Mouse (Mus musculus): Measurements from ENCODE around the gene Adamts7.

The Adamts7 gene

DNA sequence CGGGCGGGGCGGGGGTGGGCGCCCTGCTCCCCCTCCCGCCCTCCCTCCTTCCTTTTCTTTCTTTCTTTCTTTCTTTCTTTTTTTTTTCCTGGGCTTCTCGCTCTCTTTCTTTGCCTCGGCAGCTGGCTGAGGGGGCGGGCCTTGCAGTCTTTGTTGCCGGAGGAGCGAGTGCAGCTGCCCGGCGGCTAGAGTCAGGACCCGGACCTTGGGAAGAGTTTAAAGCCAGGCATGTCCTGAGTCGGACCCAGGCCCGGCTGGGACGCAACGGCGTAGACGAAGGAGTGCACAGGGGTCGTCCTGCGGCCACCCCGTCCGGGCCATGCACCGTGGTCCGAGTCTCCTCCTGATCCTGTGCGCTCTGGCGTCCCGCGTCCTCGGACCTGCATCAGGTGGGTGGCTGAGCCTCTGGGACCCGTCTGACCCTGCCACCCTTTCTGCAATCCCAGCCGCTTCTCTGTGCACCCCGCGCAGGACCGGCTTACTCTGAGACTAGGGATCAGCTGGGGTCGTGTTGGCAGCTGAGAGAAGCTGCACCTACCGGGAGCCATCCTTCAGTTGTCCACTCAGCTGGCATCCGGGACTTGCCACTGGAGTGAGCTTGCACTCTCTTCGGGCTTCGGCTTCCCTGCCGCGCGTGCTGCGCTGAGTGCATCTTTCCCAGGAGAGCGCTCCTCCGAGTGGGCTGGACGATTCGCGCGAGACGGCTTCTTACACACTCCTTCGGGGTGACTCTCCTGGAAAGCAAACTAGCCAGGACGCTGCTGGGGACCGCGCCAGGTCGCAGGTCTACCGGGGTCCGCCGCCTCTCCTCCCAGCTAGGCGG is at the start of gene Adamts7:
Gene Adamts7 (plus strand): TSS at position 144 of the 823 bp plus-strand sequence.
- peak in 1 of 2 experiments; percentile 14 for DNase-seq (ENCODE audit: low spot score in 2 of 2)

DNA sequence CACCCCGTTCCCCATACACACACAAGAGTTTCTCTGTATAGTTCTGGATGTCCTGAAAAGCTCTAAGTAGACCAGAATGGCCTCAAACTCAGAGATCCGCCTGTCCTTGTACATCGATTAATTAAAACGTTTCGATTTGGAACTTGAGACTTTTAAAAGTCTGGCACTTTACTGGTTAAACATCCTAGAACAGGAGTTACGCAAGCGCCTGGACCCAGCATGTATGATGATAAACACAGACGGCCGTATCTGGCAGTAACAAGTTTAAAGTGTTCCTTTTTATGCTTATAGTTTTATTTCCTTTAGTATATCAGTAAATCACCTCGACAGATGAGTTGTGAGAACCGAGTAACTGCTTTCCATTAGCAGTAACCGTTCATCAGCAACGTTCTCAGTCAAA is 49.7 kb upstream of the Adamts7 start:
- no peak for DNase-seq (ENCODE audit: low spot score in 2 of 2)

DNA sequence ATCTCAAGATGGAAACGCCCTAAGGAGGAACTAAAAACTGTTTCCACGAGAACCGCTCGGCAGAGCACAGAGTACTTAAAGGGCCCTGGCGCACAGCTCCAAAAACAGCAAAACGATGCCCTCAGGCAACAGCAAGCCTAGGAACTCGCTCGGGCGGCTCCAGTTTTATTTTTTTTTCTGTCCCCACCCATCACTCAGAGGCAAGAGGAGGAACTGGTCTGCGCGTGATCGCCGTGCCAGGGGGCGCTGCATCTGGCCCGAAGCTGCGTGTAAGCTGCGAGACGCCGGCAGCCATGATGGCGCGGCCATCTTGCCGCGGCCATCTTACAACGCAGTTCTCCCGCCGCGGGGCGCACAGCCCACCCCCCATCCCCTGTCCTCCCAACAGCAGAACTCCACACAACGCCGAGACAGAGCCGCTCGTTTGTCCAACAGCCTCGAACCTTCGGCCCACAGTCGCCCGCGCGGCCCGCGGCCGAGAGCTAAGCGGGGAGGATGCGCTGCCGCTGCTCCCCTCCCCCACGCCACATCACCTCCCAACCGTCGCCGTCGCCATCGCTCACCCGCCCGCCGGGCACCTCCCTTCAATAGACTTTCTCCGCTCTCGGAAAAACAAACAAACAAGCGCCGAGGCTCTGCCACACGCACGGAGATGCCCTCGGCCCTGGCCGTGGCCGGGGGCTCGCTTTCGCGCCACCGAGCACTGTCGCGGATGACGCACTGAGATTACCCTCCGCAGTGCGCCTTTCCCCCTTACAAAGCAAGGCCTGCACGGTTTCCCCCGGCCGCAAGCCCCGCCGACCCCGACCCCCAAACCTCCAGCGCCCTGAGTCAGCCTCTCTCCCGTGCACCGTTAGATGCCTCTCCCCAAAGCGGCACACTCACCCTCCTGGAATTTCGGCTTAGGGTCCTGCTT is 49.0 kb upstream of the Adamts7 start:
- peak; percentile 87 to 94 for DNase-seq (ENCODE audit: low spot score in 2 of 2)

DNA sequence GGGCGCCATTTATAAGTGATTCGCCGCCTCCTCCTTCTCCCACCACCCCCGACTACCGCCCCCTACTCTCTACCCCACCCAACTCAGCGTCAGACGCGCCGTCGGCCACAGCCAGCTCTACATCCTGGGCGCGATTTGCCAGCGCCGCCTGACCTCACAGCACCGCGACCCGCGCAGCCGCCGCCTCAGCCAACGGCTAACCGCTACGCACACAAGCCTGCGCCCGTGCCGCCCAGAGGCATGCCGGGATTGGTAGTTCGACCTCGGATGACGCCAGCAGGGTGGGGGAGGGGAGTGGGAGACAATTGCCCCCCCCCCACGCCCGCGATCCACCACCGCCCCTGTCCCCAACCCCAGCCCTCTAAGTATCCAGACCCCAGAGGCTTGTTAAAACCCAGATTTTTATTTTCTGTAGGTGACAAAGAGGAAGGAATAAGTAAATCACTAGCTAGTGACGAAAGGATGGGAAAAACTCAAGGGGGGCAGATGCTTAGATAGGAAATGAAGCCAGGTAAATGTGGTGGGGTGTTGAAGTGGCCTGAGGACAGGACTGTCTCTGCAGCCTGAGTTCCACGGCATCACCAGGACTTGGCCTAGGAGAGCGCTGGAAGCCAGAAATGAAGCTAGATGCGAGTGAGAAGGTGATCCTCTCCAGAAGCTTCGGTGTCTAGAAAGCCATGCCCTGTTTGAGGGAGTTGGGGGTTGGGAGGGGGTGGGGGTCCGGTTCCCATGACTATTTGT is 48.1 kb upstream of the Adamts7 start, which contains the start of gene Morf4l1:
Gene Morf4l1 (minus strand): TSS at position 208 of the 741 bp plus-strand sequence.
- peak; percentile 92 to 95 for DNase-seq (ENCODE audit: low spot score in 2 of 2)

DNA sequence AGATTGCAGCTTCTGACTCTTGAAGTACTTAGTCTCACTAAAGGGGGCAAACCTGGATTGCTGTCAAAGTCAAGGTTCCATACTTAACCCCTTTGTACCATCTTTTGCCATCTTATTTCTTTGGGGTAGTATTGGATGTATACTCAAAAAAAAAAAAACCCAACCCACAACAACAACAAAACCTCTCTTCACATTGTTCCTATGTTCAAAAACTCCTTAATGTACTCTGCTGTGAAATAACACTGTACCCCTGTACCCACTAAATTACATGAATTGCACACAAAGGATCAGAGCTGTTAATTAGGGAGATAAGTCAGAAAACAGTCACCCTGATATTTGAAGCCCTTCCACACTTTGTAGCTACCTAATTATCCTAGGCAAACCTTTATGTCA is 47.6 kb upstream of the Adamts7 start:
- no peak for DNase-seq (ENCODE audit: low spot score in 2 of 2)

DNA sequence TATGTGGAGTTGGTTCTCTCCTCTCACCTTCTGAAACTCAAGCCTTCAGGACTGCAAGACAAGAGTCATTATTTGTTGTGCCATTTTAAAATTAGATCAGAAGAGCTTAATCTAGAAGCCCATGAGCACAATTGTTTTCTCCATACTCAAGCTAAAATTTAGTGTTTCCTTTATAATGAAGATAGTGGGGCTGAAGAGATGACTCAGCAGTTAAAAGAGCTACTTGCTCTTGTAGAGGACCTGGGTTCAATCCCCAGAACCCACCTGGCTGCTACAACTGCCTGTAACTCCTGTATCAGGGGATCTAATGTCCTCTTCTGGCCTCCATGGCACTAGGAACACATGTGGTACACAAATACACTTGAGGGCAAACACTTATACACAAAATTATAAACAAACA is 45.6 kb upstream of the Adamts7 start:
- no peak for DNase-seq (ENCODE audit: low spot score in 2 of 2)

DNA sequence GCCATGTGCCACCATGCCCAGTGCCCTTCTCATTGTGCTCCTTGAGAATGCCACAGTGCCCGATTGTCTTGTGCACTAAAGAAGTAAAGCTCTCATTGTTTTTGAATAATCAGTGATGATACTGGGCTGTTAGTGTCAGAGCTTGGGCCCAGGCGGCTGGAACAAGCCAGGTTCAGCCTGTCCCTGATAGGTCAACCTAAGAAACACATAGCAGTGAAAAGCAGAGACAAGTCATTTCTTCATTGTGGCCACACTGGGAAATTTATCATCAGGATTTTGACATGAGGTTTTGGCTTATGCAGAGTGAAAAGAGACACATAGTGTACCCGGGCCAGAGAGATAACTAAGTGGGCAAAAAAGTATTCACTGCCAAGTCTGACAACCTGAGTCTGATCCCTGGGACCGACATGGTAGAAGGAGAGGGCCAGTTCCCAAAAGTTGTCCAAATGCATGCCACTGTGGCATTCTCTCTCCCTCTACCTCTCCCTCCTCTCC is 40.6 kb upstream of the Adamts7 start:
- DNase-seq (ENCODE audit: low spot score in 2 of 2), result no peak

DNA sequence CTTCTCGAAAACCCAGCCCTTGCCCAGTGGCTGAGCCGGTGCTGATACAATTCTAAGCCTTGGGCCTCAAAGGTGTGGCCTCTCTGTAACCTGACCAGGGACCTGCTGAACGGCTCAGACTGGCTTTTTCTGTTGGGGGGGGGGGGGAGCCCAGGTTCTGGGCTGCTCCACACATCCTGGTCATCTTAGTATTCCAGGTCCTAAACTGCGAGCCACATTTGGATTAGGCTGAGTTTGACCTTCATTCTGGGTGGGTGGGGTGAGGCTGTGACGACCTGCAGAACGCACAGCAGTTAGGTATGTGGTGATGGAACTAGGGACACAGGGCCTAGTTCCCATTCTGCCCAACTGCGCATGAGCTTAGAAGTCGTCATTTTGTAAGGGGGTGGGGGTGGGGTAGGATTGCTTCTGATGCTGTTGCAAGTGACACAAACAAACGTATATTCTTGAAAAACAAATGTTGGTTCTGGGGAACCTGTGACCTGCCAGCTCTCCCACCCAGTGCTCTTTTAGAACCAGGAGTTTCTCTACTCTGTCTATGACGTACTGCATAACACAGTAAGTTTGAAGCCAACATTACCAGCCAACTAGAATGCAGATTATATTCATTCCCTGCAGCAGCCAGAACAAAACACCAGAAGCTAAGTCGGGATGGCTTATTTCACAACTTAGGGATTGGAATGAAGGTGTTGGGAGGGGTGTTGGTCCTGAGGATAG is 38.6 kb upstream of the Adamts7 start:
- no peak for DNase-seq (ENCODE audit: low spot score in 2 of 2)

DNA sequence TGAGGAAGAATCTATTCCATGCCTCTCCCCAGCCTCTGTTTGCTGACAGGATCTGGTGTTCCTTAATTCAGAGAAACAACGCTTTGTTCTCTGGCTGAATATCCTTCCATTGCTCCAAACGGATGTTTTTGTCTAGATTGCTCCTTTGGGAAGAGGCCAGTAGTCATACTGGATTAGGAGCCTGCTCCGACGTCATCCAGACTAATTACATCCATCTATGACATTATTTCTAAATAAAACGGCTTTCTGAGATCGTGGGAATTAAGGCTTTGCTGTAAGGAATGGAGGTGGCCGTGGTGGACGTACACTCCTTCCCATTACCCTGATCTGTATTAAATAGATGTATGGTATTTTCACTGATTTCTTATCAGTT is 38.0 kb upstream of the Adamts7 start:
- DNase-seq (ENCODE audit: low spot score in 2 of 2), result no peak

DNA sequence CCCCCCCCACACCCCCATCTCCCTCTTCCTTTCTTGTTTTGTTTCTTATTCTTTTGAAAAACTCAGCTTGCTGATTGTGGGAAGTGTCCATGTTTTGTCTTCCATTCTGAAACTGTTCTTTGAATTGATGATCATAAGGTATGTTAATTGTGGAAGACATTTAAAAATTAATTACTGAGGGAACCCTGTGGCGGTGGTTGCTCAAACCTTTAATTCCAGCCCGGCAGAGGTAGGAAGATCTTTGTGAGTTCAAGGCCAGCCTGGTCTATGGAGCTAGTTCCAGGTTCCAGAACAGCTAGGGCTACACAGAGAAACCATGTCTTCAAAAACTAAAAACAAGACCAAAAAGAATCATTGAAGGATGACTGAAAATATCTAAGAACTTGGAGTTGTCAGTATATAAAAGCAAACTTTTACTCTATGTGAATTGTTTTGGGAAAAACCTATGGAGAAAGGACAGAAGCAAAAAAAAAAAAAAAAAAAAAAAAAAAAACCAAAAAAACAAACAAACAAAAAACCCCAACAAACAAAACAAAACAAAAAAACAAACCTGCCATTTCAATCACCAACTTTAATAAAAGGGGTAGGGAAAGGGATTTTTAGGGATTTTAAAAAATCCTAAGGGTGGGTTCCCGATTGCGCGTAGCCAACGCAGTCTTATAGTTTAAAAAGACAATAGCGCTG is 37.3 kb upstream of the Adamts7 start:
- DNase-seq (ENCODE audit: low spot score in 2 of 2), result no peak

DNA sequence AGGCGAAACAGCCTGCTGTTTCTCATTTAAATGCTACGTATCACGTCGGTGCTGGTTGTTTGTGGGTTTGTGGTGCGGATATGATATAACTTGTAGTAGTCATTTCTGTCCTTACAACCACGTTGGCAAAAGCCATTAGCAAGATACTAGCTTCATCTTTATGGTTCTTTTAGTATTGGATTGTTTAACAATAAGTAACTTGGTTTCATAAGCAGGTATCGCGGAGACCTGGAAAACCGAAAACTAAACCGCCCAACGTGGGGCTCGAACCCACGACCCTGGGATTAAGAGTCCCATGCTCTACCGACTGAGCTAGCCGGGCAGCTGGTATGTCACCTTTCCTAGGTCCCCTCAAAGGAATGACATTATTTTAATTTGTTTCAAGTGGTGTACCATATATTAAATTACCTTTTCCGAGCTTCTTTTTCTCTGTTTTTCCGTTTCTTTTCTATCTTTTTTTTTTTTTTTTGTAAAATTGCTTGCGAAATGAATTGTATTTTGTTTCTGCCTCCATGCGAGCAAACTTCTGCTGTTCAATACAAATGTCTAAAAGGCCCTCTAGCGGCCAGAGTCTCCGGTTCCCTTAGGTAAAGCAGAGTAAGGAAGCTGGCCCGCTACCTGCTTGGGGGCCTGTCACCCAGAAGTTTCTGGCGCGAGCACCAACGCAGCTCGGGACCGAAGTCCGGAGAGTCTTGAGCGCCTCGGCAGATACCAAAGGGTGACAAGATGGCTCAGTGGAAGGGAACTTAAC is 36.4 kb upstream of the Adamts7 start:
- peak; percentile 79 to 82 for DNase-seq (ENCODE audit: low spot score in 2 of 2)

DNA sequence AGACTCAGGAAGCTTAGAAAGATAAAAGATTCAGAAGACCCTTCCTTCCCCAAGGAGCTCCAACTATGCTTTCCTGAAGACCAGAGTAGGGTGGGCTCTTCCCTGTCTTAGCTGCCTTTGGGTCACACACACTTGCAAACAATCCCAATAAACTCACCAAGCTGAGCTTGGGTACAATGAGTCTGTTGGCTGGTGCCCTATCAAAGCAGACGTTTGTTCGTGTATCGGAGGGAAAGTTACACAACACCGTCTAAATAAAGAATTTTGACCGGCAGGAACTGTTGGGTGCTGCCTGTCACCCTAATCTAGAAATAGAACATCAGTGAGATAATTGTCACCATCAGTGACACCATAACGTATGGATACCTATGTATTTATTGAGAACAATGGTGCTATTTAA is 35.7 kb upstream of the Adamts7 start:
- no peak for DNase-seq (ENCODE audit: low spot score in 2 of 2)

DNA sequence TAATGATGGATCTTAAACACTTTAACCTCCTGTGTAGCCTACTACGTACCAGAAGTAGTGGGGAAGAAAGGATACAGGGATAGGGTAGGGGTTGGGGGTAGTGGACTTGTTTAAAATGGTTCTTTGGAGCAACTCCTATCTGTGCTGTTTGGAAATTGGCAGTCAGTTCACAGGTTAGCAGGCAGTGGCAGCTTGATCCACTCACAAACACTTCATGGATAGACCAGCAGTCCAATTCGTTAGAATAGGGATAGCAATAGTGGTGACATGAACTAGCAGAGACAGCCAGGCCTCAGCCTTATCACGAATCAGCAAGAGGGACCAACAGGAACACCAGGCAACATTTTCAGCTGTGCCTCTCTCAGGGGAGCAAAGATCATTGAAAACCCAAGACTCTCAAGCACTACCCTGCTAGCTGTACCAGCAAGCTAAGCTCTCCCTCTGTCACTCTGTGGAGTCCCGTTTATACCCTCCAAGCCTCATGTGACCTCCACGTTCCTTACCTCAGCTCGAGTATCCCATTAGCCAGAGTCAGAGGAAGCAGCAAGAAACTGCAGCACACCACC is 34.1 kb upstream of the Adamts7 start:
- DNase-seq (ENCODE audit: low spot score in 2 of 2), result no peak

DNA sequence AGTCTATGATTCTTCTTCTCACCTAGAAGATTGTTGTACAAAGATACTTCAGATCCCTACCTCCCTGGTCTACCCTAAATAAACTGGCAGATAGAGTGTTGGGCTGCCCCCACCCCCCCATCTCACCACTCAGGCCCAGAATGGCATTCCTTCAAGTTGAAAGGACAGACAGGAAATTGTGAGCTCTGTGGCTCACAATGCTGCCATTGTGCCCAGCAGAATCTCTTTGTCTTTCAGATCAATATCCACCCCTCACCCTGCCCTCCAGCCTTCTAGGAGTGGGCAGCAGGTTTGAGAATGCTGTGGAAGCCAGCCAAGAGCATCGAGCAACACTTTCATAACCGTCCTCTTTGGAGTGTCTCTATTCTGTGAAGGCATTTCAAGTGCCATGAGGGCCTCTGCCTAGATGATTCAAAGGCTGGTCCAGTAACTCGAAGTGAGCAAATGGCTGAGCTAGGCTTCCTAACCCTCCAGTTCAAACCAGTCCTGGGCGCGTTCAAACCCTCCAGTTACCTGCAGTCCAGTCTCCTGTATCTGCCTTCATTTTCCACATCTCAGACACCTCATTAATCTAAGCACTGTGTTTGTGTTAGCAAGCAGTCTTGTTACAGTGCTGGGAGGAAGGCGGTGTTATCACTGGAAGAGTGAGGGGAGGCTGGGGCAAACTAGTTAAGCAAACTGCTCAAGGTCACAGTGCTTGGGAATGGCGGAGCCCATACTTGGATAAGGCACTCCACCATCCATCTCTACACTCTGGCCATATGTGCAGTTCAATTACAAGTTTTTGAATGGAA is 29.1 kb upstream of the Adamts7 start:
- no peak for DNase-seq (ENCODE audit: low spot score in 2 of 2)

DNA sequence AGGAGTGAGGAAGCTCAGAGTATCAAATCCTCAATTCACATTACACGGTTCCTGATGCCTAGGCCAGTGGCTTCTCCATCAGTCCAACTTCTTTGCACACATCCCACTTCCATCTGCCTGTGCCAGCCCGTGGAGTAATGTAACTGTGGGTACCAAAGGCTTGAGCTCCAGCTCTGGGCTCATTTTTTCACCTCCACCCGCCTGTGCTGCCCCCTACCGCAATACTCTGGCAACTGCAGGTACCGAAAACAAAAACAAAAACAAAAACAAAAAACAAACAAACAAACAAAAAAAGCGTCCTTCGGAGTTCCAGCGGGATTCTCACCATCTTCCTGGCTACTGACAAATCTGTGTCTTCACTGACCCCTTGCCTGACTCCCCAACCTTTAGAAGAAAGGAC is 27.4 kb upstream of the Adamts7 start:
- no peak for DNase-seq (ENCODE audit: low spot score in 2 of 2)

DNA sequence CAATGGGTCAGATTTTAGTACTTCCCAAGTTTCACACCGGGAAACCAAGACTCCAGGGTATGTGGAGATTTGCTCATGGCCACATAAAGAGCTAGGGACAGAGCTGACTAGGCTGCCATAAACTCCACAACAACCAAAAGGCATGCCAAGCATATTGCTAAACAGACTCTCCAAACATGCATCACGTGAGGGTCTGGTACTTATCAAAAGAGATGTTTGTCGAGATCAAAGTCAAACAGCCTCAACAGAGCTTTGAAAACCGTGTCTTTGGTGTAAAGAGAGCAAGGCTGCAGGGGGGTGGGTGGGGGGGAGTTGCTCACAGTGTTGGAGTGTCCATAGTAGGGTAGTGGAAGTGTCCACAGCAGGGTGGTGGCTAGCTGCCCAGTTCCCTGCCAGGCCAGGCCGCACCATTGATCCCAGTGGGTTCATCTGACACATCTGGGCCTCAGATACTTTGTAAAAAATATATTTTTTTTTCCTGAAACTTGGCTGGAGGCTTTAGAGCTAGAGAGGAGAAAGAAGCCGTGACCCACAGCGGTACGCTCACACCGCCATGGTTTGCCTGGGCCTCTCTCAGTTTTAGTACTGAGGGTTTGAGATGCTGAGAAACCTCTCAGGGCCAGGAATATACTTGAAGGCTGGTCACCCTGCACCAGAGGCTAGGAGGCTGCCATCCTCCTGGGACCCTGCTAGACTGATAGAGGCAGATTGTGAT is 26.7 kb upstream of the Adamts7 start:
- no peak for DNase-seq (ENCODE audit: low spot score in 2 of 2)

DNA sequence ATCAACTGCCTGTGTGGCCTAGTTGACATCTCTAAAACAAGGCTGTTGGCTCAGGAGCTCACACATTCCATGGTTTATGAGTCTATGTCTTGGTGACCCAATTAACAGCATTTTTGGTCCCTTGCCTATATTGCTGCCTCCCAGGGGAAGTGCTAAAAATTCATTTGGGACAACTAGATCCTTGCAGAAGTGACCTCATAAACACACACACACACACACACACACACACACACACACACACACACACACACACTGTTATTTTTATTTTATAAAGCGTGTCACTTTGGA is 26.2 kb upstream of the Adamts7 start:
- DNase-seq (ENCODE audit: low spot score in 2 of 2), result no peak

DNA sequence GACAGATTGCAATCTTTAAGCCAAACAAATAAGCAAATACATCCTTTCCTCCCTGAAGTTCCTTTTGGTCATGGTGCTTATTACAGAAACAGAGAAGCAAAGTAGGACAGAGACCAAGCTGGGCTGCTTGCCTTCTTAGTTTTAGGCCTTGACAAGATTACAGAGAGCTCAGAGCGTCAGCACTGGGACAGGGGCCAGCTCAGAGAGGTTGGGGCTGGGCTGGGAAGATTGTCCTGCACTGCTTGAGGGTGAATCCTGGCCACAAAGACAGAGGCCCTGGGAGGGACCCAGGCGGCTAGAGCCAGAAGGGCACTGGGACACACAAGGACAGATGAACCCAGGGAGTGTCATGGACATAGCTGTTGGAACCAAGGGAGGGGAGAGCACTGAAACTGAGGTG is 17.1 kb upstream of the Adamts7 start:
- no peak for DNase-seq (ENCODE audit: low spot score in 2 of 2)
